25 mouse cellular contexts compared by ENCODE assay signal in genomic region chr4:128124738-128125137, GRCm38 (mm10).
DNase-seq lines count a peak whose midpoint lies in the region; ATAC-seq and TF ChIP-seq lines count a peak whose summit lies in the region.
"Had no signal": no experiment of that assay in that cellular context is flagged by ENCODE, and none has a peak within 500 bp of the region (broad histone marks: within the 10 kb centered on the region; RNA-seq: fewer than 3 reads in every experiment).

No protein-coding gene starts in this region.

- H3K9ac ChIP-seq in hindbrain, postnatal 0 days (replicated peaks; ENCODE audit: low read length), result no peak overlapping the region
- H3K9ac ChIP-seq in hindbrain, embryonic 11.5 days (ENCODE audit: low read depth, low read length), result no peak overlapping the region
- no peak overlapping the region for H3K9ac ChIP-seq in lung, embryonic 14.5 days
- H3K9ac ChIP-seq: liver, embryonic 13.5 days; midbrain, embryonic 15.5 days; neural tube, embryonic 13.5 days had no signal

- no peaks in the 10 kb centered on the region for H3K36me3 ChIP-seq in hindbrain, postnatal 0 days (ENCODE audit: insufficient read depth, low read length)
- no peaks in the 10 kb centered on the region for H3K36me3 ChIP-seq in hindbrain, embryonic 11.5 days (ENCODE audit: control insufficient read depth, insufficient read depth, low read length)
- H3K36me3 ChIP-seq in lung, embryonic 14.5 days (ENCODE audit: insufficient read depth), result no peaks in the 10 kb centered on the region
- H3K36me3 ChIP-seq in E14TG2a.4 (ENCODE audit: insufficient read depth, low read length), result no peaks in the 10 kb centered on the region
- H3K36me3 ChIP-seq: hindbrain, embryonic 10.5 days; liver, embryonic 13.5 days; midbrain, embryonic 15.5 days; neural tube, embryonic 13.5 days had no signal

- no peaks in the 10 kb centered on the region for H3K4me1 ChIP-seq in hindbrain, postnatal 0 days (ENCODE audit: insufficient read depth, low read length)
- H3K4me1 ChIP-seq in hindbrain, embryonic 11.5 days (replicated peaks; ENCODE audit: control insufficient read depth, insufficient read depth, low read length), result no peaks in the 10 kb centered on the region
- no peaks in the 10 kb centered on the region for H3K4me1 ChIP-seq in lung, embryonic 14.5 days (ENCODE audit: insufficient read depth)
- H3K4me1 ChIP-seq in E14TG2a.4 (replicated peaks; ENCODE audit: low read depth, low read length), result peaks cover 29% of the 10 kb centered on the region
- H3K4me1 ChIP-seq: liver, embryonic 13.5 days; neural tube, embryonic 13.5 days had no signal

- TF ChIP-seq CTCF in hindbrain, postnatal 0 days (IDR thresholded peaks at IDR 0.05; ENCODE audit: low read depth), result peak; percentile 34
- peak; percentile 26; the same call in 1 of the 2 replicates for TF ChIP-seq CTCF in lung, embryonic 14.5 days (IDR thresholded peaks at IDR 0.05; ENCODE audit: low read depth)
- TF ChIP-seq CTCF in E14TG2a.4 (conservative IDR thresholded peaks at IDR 0.05; ENCODE audit: low read length), result peak; percentile 36

- WGBS in hindbrain, postnatal 0 days, result 80% methylated on average over 4 of the region's 4 CpGs
- WGBS in hindbrain, embryonic 11.5 days, result 90% methylated on average over 4 of the region's 4 CpGs
- 88% methylated on average over 4 of the region's 4 CpGs for WGBS in lung, embryonic 14.5 days

- DNase-seq in hindbrain, postnatal 0 days (ENCODE audit: low spot score), result no peak
- no peak for DNase-seq in hindbrain, embryonic 11.5 days (ENCODE audit: low spot score)
- no peak for DNase-seq in lung, embryonic 14.5 days
- DNase-seq in lung, postnatal 36 days, result no peak
- DNase-seq in ZHBTc4 (ENCODE audit: low read depth, low spot score), result peak; percentile 52
- no peak for DNase-seq in natural killer cell, adult 2 months (ENCODE audit: low spot score in 2 of 2)
- DNase-seq: adrenal gland, postnatal 10 days; cerebellum, adult 11 months; cerebellum, adult 9-10 months; gastrocnemius, postnatal 14 days; heart, postnatal 14 days; kidney, postnatal 14 days; left cerebral cortex, postnatal 4 days; liver, embryonic 13.5 days; lung, adult 2 months; lung, postnatal 14 days; right cerebral cortex, postnatal 4 days had no signal

- ATAC-seq in hindbrain, postnatal 0 days, result no peak
- ATAC-seq in hindbrain, embryonic 11.5 days (ENCODE audit: low FRiP score), result no peak
- ATAC-seq in lung, embryonic 14.5 days (ENCODE audit: insufficient read depth), result no peak
- ATAC-seq: hindbrain, embryonic 16.5 days; intestine, embryonic 16.5 days; midbrain, embryonic 15.5 days had no signal

- H3K4me3 ChIP-seq in hindbrain, postnatal 0 days (ENCODE audit: low read length), result no peak overlapping the region
- no peak overlapping the region for H3K4me3 ChIP-seq in hindbrain, embryonic 11.5 days (ENCODE audit: low read depth, low read length)
- no peak overlapping the region for H3K4me3 ChIP-seq in lung, embryonic 14.5 days (ENCODE audit: low read depth, low read length)
- H3K4me3 ChIP-seq in E14TG2a.4 (replicated peaks; ENCODE audit: low read length), result no peak overlapping the region
- H3K4me3 ChIP-seq: erythroblast, embryonic 14.5 days; hindbrain, embryonic 10.5 days; liver, embryonic 13.5 days; midbrain, embryonic 15.5 days; myocyte; neural tube, embryonic 13.5 days had no signal

- no peak overlapping the region for H3K27ac ChIP-seq in hindbrain, postnatal 0 days
- H3K27ac ChIP-seq in hindbrain, embryonic 11.5 days (ENCODE audit: low read depth, low read length), result no peak overlapping the region
- H3K27ac ChIP-seq in lung, embryonic 14.5 days (ENCODE audit: low read depth), result no peak overlapping the region
- H3K27ac ChIP-seq: hindbrain, embryonic 10.5 days; liver, embryonic 13.5 days; midbrain, embryonic 15.5 days; neural tube, embryonic 13.5 days had no signal

- H3K27me3 ChIP-seq in hindbrain, postnatal 0 days (ENCODE audit: insufficient read depth, low read length), result no peaks in the 10 kb centered on the region
- H3K27me3 ChIP-seq in hindbrain, embryonic 11.5 days (ENCODE audit: control insufficient read depth, insufficient read depth, low read length), result no peaks in the 10 kb centered on the region
- H3K27me3 ChIP-seq in lung, embryonic 14.5 days (ENCODE audit: insufficient read depth, low read length), result no peaks in the 10 kb centered on the region
- H3K27me3 ChIP-seq in E14TG2a.4 (ENCODE audit: insufficient read depth, low read length), result 0 out of 2 replicates have a peak, but pooled peaks cover 2% of the 10 kb centered on the region
- H3K27me3 ChIP-seq: liver, embryonic 13.5 days; midbrain, embryonic 15.5 days; neural tube, embryonic 13.5 days had no signal

- H3K9me3 ChIP-seq in hindbrain, postnatal 0 days (ENCODE audit: low read length), result no peaks in the 10 kb centered on the region
- no peaks in the 10 kb centered on the region for H3K9me3 ChIP-seq in hindbrain, embryonic 11.5 days (ENCODE audit: control insufficient read depth, low read length)
- H3K9me3 ChIP-seq in lung, embryonic 14.5 days (ENCODE audit: low read depth, low read length), result 0 out of 2 replicates have a peak, but pooled peaks cover 5% of the 10 kb centered on the region
- H3K9me3 ChIP-seq in E14TG2a.4 (ENCODE audit: low read length), result no peaks in the 10 kb centered on the region
- H3K9me3 ChIP-seq: midbrain, embryonic 15.5 days had no signal

- no peak overlapping the region for H3K4me2 ChIP-seq in hindbrain, postnatal 0 days (ENCODE audit: low read depth, low read length)
- no peak overlapping the region for H3K4me2 ChIP-seq in hindbrain, embryonic 11.5 days (replicated peaks; ENCODE audit: low read depth, low read length)
- no peak overlapping the region for H3K4me2 ChIP-seq in lung, embryonic 14.5 days
- H3K4me2 ChIP-seq: liver, embryonic 13.5 days; midbrain, embryonic 15.5 days; neural tube, embryonic 13.5 days had no signal
